Comparison of ENCODE assay signal across 8 mouse cellular contexts in genomic region chr16:93711411-93712188, GRCm38 (mm10). TPM values are rescaled to one million over a fixed set of nuclear protein-coding genes. Genes with fewer than 3 reads are reported as not detected.
DNase-seq lines count a peak whose midpoint lies in the region; ATAC-seq lines count a peak whose summit lies in the region.

Dop1b (plus strand) TSS chr16:93711904.

- peak; percentile 82 for ATAC-seq in inflammation-experienced regulatory T-cells, adult 6 months
- peak; percentile 86 for ATAC-seq in megakaryocyte-erythroid progenitor cell, adult 5-6 weeks (replicated peaks; ENCODE audit: low FRiP score, low TSS enrichment, poor library complexity, severe bottlenecking)

- intact Hi-C loops in gastrocnemius, postnatal 14 days (cut with DNase I; ENCODE audit: low total_unique reads) = no loop called here
- intact Hi-C loops in left cerebral cortex, postnatal 10 days (cut with DNase I) = loop anchor here (5.0 kb wide), 1 partner anchor 76 kb away; no protein-coding TSS in a partner anchor

- peak; percentile 99 to 100 for DNase-seq in adrenal gland, adult (ENCODE audit: inconsistent age in 2 of 2, low spot score in 1 of 2)
- DNase-seq in embryo, embryonic 10.5 days (ENCODE audit: low spot score) = peak; percentile 99
- DNase-seq in gastrocnemius, postnatal 14 days = peak; percentile 99
- peak; percentile 96 to 98 for DNase-seq in left cerebral cortex, postnatal 10 days (ENCODE audit: extremely low spot score in 1 of 2, low spot score in 2 of 2)
- DNase-seq in right cerebral cortex, postnatal 25 days = peak; percentile 97
- peak; percentile 99 for DNase-seq in urinary bladder, postnatal 4 days (ENCODE audit: low spot score in 2 of 2)

RNA-seq across cellular contexts. Expression of gene Dop1b, which starts in this region (rescaled TPM):
- 10 to 100 TPM; 25.7 to 28.5 TPM for total RNA-seq in gastrocnemius, postnatal 14 days (2021)
- polyA plus RNA-seq in inflammation-experienced regulatory T-cells, adult 6 months (2017; shearing (Covaris generic)) = 10 to 100 TPM; 26.9 to 28.1 (median 28.0) TPM
- 10 to 100 TPM; 90.0 to 99.6 TPM for total RNA-seq in left cerebral cortex, postnatal 10 days (2021)
- total RNA-seq in megakaryocyte-erythroid progenitor cell, adult 5-6 weeks (2014; fragmentation: Nextera tagmentation) = 38.8 and 63.3 TPM in 2 replicates
- 9.1 and 17.6 TPM in 2 replicates for total RNA-seq in megakaryocyte-erythroid progenitor cell, adult 5-6 weeks (2017)

Comparison
In these comparisons a context has a peak if more than half of its experiments do, and no peak if none do; other contexts are left out.
1. Peak in every context shown above with its lines: DNase-seq and ATAC-seq.